Mouse (Mus musculus): ENCODE data around the gene Diaph3.
A peak's percentile ranks its signal among the peaks of the same experiment; 100 is the strongest.

DNA sequence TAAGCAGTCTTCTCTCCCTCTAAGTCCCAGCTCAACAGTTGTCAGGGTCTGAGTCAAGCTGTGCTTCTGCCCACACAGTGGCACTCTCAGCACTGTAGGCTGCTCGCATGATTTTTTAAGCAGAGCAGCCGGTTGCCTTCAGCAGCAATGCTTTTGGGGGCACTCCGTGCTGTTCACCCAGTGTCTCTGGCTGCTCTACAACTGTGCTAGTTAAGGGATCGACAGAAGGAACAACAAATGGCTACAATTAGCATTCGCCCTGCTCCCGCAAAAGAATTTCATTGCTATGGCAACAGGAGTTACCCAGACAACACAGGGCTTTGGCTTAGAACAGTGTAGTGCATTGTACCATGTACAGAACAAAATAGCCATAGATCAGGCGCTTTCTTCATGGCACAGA, 392.2 kb downstream of the Diaph3 start:
- TF ChIP-seq POLR2A (IDR thresholded peaks at IDR 0.05; ENCODE audit: insufficient read depth, low read depth, low read length) (no peak), CTCF (IDR thresholded peaks at IDR 0.05) (0 out of 2 replicates have a peak, but pooled peaks have one; percentile 7), EP300 (IDR thresholded peaks at IDR 0.05; ENCODE audit: insufficient read depth, low read depth, low read length) (no peak)
